Mouse (Mus musculus) neural tube, embryonic 13.5 days (tissue): ENCODE data around the gene Klhl22. TPM values are rescaled to one million over a fixed set of nuclear protein-coding genes. Genes with fewer than 3 reads are reported as not detected.
"Not testable (repeated sequence)": the region's sequence is repeated elsewhere in the genome, so short reads cannot be mapped to it uniquely, and the experiment has no call there.

Experiments used
- ATAC-seq: fragments of 200-750 bp; cut with Nextera tagmentation; 2 replicates; pipeline ENCODE4 v1.8.0; 2017; ENCODE audit warnings: low read depth, mild to moderate bottlenecking, moderate TSS enrichment, moderate library complexity
- H3K27ac ChIP-seq: fragments of 300-500 bp; sonication (generic); replicated peaks from 2 replicates; pipeline ENCODE4 v1.5.1; 2015; ENCODE audit warnings: moderate library complexity, mild to moderate bottlenecking, inconsistent platforms
- H3K27me3 ChIP-seq: fragments of 300-500 bp; sonication (generic); 2 replicates; pipeline ENCODE4 v1.6.1; 2015; ENCODE audit warnings: mild to moderate bottlenecking, inconsistent platforms
- H3K36me3 ChIP-seq: fragments of 300-500 bp; sonication (generic); 2 replicates; pipeline ENCODE4 v1.6.1; 2015; ENCODE audit warnings: mild to moderate bottlenecking, inconsistent platforms
- H3K4me1 ChIP-seq: fragments of 300-500 bp; sonication (generic); replicated peaks from 2 replicates; pipeline ENCODE4 v1.6.1; 2015; ENCODE audit warnings: inconsistent platforms
- H3K4me2 ChIP-seq: fragments of 300-500 bp; sonication (generic); 2 replicates; pipeline ENCODE4 v1.6.1; 2015; ENCODE audit warnings: inconsistent platforms, mild to moderate bottlenecking, moderate library complexity
- H3K4me3 ChIP-seq: fragments of 300-500 bp; sonication (generic); 2 replicates; pipeline ENCODE4 v1.5.1; 2015; ENCODE audit warnings: mild to moderate bottlenecking, inconsistent platforms
- H3K9ac ChIP-seq: fragments of 300-500 bp; sonication (generic); 2 replicates; pipeline ENCODE4 v1.6.1; 2015; ENCODE audit warnings: moderate library complexity, mild to moderate bottlenecking, inconsistent platforms
- H3K9me3 ChIP-seq: fragments of 300-500 bp; sonication (generic); 2 replicates; pipeline ENCODE4 v1.6.1; 2016; ENCODE audit warnings: inconsistent platforms
- whole genome bisulfite sequencing: fragments of 180-500 bp; shearing (Covaris S2); methylation state at CpG from one replicate; pipeline ENCODE4 v1.1.7; 2015; 5-methylcytosine and 5-hydroxymethylcytosine counted together
- polyA plus RNA-seq: library from polyadenylated mRNA; unstranded; fragments of >200 nt; fragmentation: Nextera tagmentation; extraction: Ambion mirVana; gene quantifications from 2 replicates; pipeline ENCODE4 v1.2.1, GENCODE M21; 2015

Gene Klhl22
- polyA plus RNA-seq, 1 experiment from 2014 or later: 76.2 TPM

GRCm38 (mm10) chr16:17732841-17733340 is 26.5 kb upstream of the Klhl22 start, which contains the start of gene Med15:
Gene Med15, minus strand, starts transcription at chr16:17732891.
- Histone ChIP-seq H3K9me3 (no peaks in the 10 kb centered on the region), H3K4me3 (no peak within 1 kb of the TSS), H3K27ac (no peak within 1 kb of the TSS), H3K9ac (no peak within 1 kb of the TSS), H3K4me2 (no peak within 1 kb of the TSS), H3K36me3 (no peaks in the 10 kb centered on the region), H3K4me1 (0 out of 2 replicates have a peak, but pooled peaks cover under 1% of the 10 kb centered on the region), H3K27me3 (peaks cover 10% of the 10 kb centered on the region)
- no peak for ATAC-seq
- 57% methylated on average over 3 of the region's 3 CpGs for WGBS

- H3K4me3 ChIP-seq: no peak overlapping the region
- H3K9me3 ChIP-seq: no peaks in the 10 kb centered on the region
- H3K36me3 ChIP-seq: no peaks in the 10 kb centered on the region
- peak overlapping the region; percentile 25; the same call in 1 of the 2 replicates for H3K4me2 ChIP-seq
- H3K27me3 ChIP-seq: peaks cover 10% of the 10 kb centered on the region
- H3K27ac ChIP-seq: no peak overlapping the region
- H3K9ac ChIP-seq: no peak overlapping the region
- H3K4me1 ChIP-seq: no peaks in the 10 kb centered on the region
- no peak for ATAC-seq
- WGBS: 61% methylated on average over 2 of the region's 2 CpGs
Measured at GRCm38 (mm10) chr16:17733646-17734045, 25.8 kb upstream of the Klhl22 start.

- H3K4me1 ChIP-seq, H3K4me2 ChIP-seq, H3K4me3 ChIP-seq, ATAC-seq, H3K27ac ChIP-seq, H3K36me3 ChIP-seq, H3K9ac ChIP-seq, H3K9me3 ChIP-seq: not testable (repeated sequence)
- 84% methylated on average over 6 of the region's 6 CpGs for WGBS
- H3K27me3 ChIP-seq: peaks cover 10% of the 10 kb centered on the region
Measured at GRCm38 (mm10) chr16:17734872-17735271, 24.5 kb upstream of the Klhl22 start.

- H3K36me3 ChIP-seq: no peaks in the 10 kb centered on the region
- no peaks in the 10 kb centered on the region for H3K9me3 ChIP-seq
- H3K4me3 ChIP-seq: no peak overlapping the region
- no peak overlapping the region for H3K27ac ChIP-seq
- ATAC-seq: no peak
- no peaks in the 10 kb centered on the region for H3K4me1 ChIP-seq
- no peak overlapping the region for H3K9ac ChIP-seq
- no peak overlapping the region for H3K4me2 ChIP-seq
- WGBS: 50% methylated on average over 4 of the region's 4 CpGs
- H3K27me3 ChIP-seq: peaks cover 10% of the 10 kb centered on the region
Measured at GRCm38 (mm10) chr16:17736156-17736555, 23.3 kb upstream of the Klhl22 start.

GRCm38 (mm10) chr16:17740080-17740479 is 19.3 kb upstream of the Klhl22 start:
- Histone ChIP-seq H3K4me3 (no peak overlapping the region), H3K9me3 (no peaks in the 10 kb centered on the region), H3K27ac (no peak overlapping the region), H3K27me3 (0 out of 2 replicates have a peak, but pooled peaks cover under 1% of the 10 kb centered on the region), H3K9ac (no peak overlapping the region), H3K4me2 (no peak overlapping the region), H3K36me3 (no peaks in the 10 kb centered on the region), H3K4me1 (no peaks in the 10 kb centered on the region)
- no peak for ATAC-seq
- WGBS: 88% methylated on average over 4 of the region's 4 CpGs

GRCm38 (mm10) chr16:17742810-17743209 is 16.6 kb upstream of the Klhl22 start:
- H3K27ac ChIP-seq: no peak overlapping the region
- no peak overlapping the region for H3K9ac ChIP-seq
- H3K9me3 ChIP-seq: 0 out of 2 replicates have a peak, but pooled peaks cover 5% of the 10 kb centered on the region
- H3K4me2 ChIP-seq: no peak overlapping the region
- H3K36me3 ChIP-seq: no peaks in the 10 kb centered on the region
- WGBS: 96% methylated on average over 1 of the region's 1 CpGs
- H3K27me3 ChIP-seq: no peaks in the 10 kb centered on the region
- H3K4me1 ChIP-seq: no peaks in the 10 kb centered on the region
- ATAC-seq: no peak
- H3K4me3 ChIP-seq: no peak overlapping the region

GRCm38 (mm10) chr16:17743279-17743678 is 16.1 kb upstream of the Klhl22 start:
- H3K4me1 ChIP-seq: no peaks in the 10 kb centered on the region
- H3K4me2 ChIP-seq: no peak overlapping the region
- no peak for ATAC-seq
- H3K27me3 ChIP-seq: no peaks in the 10 kb centered on the region
- no peak overlapping the region for H3K4me3 ChIP-seq
- H3K9ac ChIP-seq: no peak overlapping the region
- no peak overlapping the region for H3K27ac ChIP-seq
- H3K9me3 ChIP-seq: 0 out of 2 replicates have a peak, but pooled peaks cover 5% of the 10 kb centered on the region
- 45% methylated on average over 4 of the region's 4 CpGs for WGBS
- H3K36me3 ChIP-seq: no peaks in the 10 kb centered on the region

- no peak for ATAC-seq
- H3K36me3 ChIP-seq: no peaks in the 10 kb centered on the region
- WGBS: 9% methylated on average over 1 of the region's 1 CpGs
Measured at GRCm38 (mm10) chr16:17744536-17744935, 14.9 kb upstream of the Klhl22 start.

GRCm38 (mm10) chr16:17745067-17745466 is 14.4 kb upstream of the Klhl22 start:
- Histone ChIP-seq H3K4me3 (no peak overlapping the region), H3K36me3 (no peaks in the 10 kb centered on the region), H3K9me3 (0 out of 2 replicates have a peak, but pooled peaks cover 5% of the 10 kb centered on the region), H3K9ac (no peak overlapping the region), H3K4me2 (no peak overlapping the region), H3K27me3 (no peaks in the 10 kb centered on the region), H3K27ac (no peak overlapping the region), H3K4me1 (no peaks in the 10 kb centered on the region)
- no peak for ATAC-seq
- 85% methylated on average over 2 of the region's 2 CpGs for WGBS

More at GRCm38 (mm10) chr16:17744536-17744935, 14.9 kb upstream of the Klhl22 start:
- H3K4me3 ChIP-seq: no peak overlapping the region
- H3K4me2 ChIP-seq: no peak overlapping the region
- H3K9ac ChIP-seq: no peak overlapping the region
- H3K27me3 ChIP-seq: no peaks in the 10 kb centered on the region
- H3K9me3 ChIP-seq: 0 out of 2 replicates have a peak, but pooled peaks cover 5% of the 10 kb centered on the region
- no peaks in the 10 kb centered on the region for H3K4me1 ChIP-seq
- H3K27ac ChIP-seq: no peak overlapping the region

- no peak overlapping the region for H3K4me2 ChIP-seq
- WGBS: 36% methylated on average over 3 of the region's 3 CpGs
- H3K27ac ChIP-seq: no peak overlapping the region
Measured at GRCm38 (mm10) chr16:17753001-17753400, 6.4 kb upstream of the Klhl22 start.

GRCm38 (mm10) chr16:17753686-17754085 is 5.7 kb upstream of the Klhl22 start:
- H3K9ac ChIP-seq: no peak overlapping the region
- no peaks in the 10 kb centered on the region for H3K36me3 ChIP-seq
- WGBS: 51% methylated on average over 1 of the region's 1 CpGs
- H3K4me3 ChIP-seq: no peak overlapping the region
- H3K4me1 ChIP-seq: peaks cover 3% of the 10 kb centered on the region
- no peak for ATAC-seq
- no peak overlapping the region for H3K27ac ChIP-seq
- H3K27me3 ChIP-seq: peaks cover 6% of the 10 kb centered on the region; the same call in 1 of the 2 replicates
- H3K9me3 ChIP-seq: no peaks in the 10 kb centered on the region
- no peak overlapping the region for H3K4me2 ChIP-seq

More at GRCm38 (mm10) chr16:17753001-17753400, 6.4 kb upstream of the Klhl22 start:
- H3K9me3 ChIP-seq: no peaks in the 10 kb centered on the region
- no peak overlapping the region for H3K4me3 ChIP-seq
- no peaks in the 10 kb centered on the region for H3K4me1 ChIP-seq
- no peak for ATAC-seq
- no peak overlapping the region for H3K9ac ChIP-seq
- peaks cover 6% of the 10 kb centered on the region; the same call in 1 of the 2 replicates for H3K27me3 ChIP-seq
- H3K36me3 ChIP-seq: no peaks in the 10 kb centered on the region

- no peak for ATAC-seq
- H3K27ac ChIP-seq: no peak overlapping the region
- WGBS: 97% methylated on average over 1 of the region's 1 CpGs
- no peaks in the 10 kb centered on the region for H3K9me3 ChIP-seq
- no peak overlapping the region for H3K4me3 ChIP-seq
- H3K4me2 ChIP-seq: no peak overlapping the region
- peaks cover 38% of the 10 kb centered on the region for H3K4me1 ChIP-seq
- 0 out of 2 replicates have a peak, but pooled peaks cover 3% of the 10 kb centered on the region for H3K36me3 ChIP-seq
- H3K27me3 ChIP-seq: peaks cover 6% of the 10 kb centered on the region; the same call in 1 of the 2 replicates
- H3K9ac ChIP-seq: no peak overlapping the region
Measured at GRCm38 (mm10) chr16:17757756-17758155, 1.7 kb upstream of the Klhl22 start.

GRCm38 (mm10) chr16:17758902-17759301 is 516 bp upstream of the Klhl22 start:
- Histone ChIP-seq H3K9me3 (no peaks in the 10 kb centered on the region), H3K4me3 (peak overlapping the region; percentile 70), H3K9ac (peak overlapping the region; percentile 91), H3K4me1 (peaks cover 41% of the 10 kb centered on the region), H3K27ac (peak overlapping the region; percentile 49; the same call in 1 of the 2 replicates), H3K36me3 (0 out of 2 replicates have a peak, but pooled peaks cover 3% of the 10 kb centered on the region), H3K27me3 (peaks cover 6% of the 10 kb centered on the region; the same call in 1 of the 2 replicates), H3K4me2 (peak overlapping the region; percentile 72)
- WGBS: 63% methylated on average over 9 of the region's 9 CpGs
- ATAC-seq: no peak
